Mouse (Mus musculus) stomach, postnatal 0 days (tissue): ENCODE data around the gene Armh4.

Experiments
- CTCF ChIP-seq: IDR thresholded peaks from 2 replicates; pipeline ENCODE4 v1.5.1; 2016; ENCODE audit warnings: antibody characterized with exemption, low read depth, mild to moderate bottlenecking, moderate library complexity
- EP300 ChIP-seq: optimal IDR thresholded peaks from 2 replicates; pipeline ENCODE3; 2016; ENCODE audit warnings: antibody characterized with exemption

GRCm38 (mm10) chr14:49721281-49721680 is 61.9 kb downstream of the Armh4 start:
- no peak for TF ChIP-seq CTCF
- TF ChIP-seq EP300: no peak
